Mouse (Mus musculus): ENCODE results near the gene Cc2d1a. TPM values are rescaled to one million over a fixed set of nuclear protein-coding genes. Genes with fewer than 3 reads are reported as not detected.
A peak's percentile ranks its signal among the peaks of the same experiment; 100 is the strongest.

Gene Cc2d1a
- polyA plus RNA-seq, 1 experiment, result 20.0 TPM

GRCm38 (mm10) chr8:84188671-84189070 lies 40.9 kb upstream of the Cc2d1a start:
- Histone ChIP-seq H3K4me3 (ENCODE audit: insufficient read depth, low read length) (no peak overlapping the region), H3K4me1 (ENCODE audit: control insufficient read depth, insufficient read depth, low read length) (peaks cover 4% of the 10 kb centered on the region; the same call in 1 of the 2 replicates), H3K27ac (ENCODE audit: insufficient read depth, low read length) (no peak overlapping the region)
- TF ChIP-seq POLR2A (IDR thresholded peaks at IDR 0.05; ENCODE audit: low read depth, low read length), result no peak
- TF ChIP-seq CTCF (IDR thresholded peaks at IDR 0.05; ENCODE audit: borderline replicate concordance, insufficient read depth, low read length), result no peak

GRCm38 (mm10) chr8:84187065-84187755 lies 39.5 kb upstream of the Cc2d1a start:
- H3K4me3 ChIP-seq (ENCODE audit: insufficient read depth, low read length), result peak overlapping the region; percentile 27

GRCm38 (mm10) chr8:84186547-84186946 lies 38.8 kb upstream of the Cc2d1a start:
- TF ChIP-seq POLR2A (IDR thresholded peaks at IDR 0.05; ENCODE audit: low read depth, low read length) (0 out of 2 replicates have a peak, but pooled peaks have one; percentile 13), CTCF (IDR thresholded peaks at IDR 0.05; ENCODE audit: borderline replicate concordance, insufficient read depth, low read length) (peak; percentile 79)
- peaks cover 3% of the 10 kb centered on the region; the same call in 1 of the 2 replicates for H3K4me1 ChIP-seq (ENCODE audit: control insufficient read depth, insufficient read depth, low read length)
- peak overlapping the region; percentile 27 for H3K4me3 ChIP-seq (ENCODE audit: insufficient read depth, low read length)
- H3K27ac ChIP-seq (ENCODE audit: insufficient read depth, low read length), result peak overlapping the region; percentile 60

More at GRCm38 (mm10) chr8:84187065-84187755, 39.5 kb upstream of the Cc2d1a start:
- H3K27ac ChIP-seq (ENCODE audit: insufficient read depth, low read length), result peak overlapping the region; percentile 60
- H3K4me1 ChIP-seq (ENCODE audit: control insufficient read depth, insufficient read depth, low read length), result peaks cover 4% of the 10 kb centered on the region; the same call in 1 of the 2 replicates
- TF ChIP-seq CTCF (IDR thresholded peaks at IDR 0.05; ENCODE audit: borderline replicate concordance, insufficient read depth, low read length) (peak; percentile 72), POLR2A (IDR thresholded peaks at IDR 0.05; ENCODE audit: low read depth, low read length) (no peak)

GRCm38 (mm10) chr8:84185117-84185516 lies 37.4 kb upstream of the Cc2d1a start, which contains the start of gene Nanos3:
Gene Nanos3, minus strand, starts transcription at chr8:84185217.
- H3K4me1 ChIP-seq (ENCODE audit: control insufficient read depth, insufficient read depth, low read length), result peaks cover 2% of the 10 kb centered on the region; the same call in 1 of the 2 replicates
- TF ChIP-seq CTCF (IDR thresholded peaks at IDR 0.05; ENCODE audit: borderline replicate concordance, insufficient read depth, low read length), result no peak
- no peak for TF ChIP-seq POLR2A (IDR thresholded peaks at IDR 0.05; ENCODE audit: low read depth, low read length)
- no peak within 1 kb of the TSS for H3K27ac ChIP-seq (ENCODE audit: insufficient read depth, low read length)
- peak within 1 kb of the TSS; percentile 27; the same call in 1 of the 2 replicates for H3K4me3 ChIP-seq (ENCODE audit: insufficient read depth, low read length)

- Histone ChIP-seq H3K4me1 (ENCODE audit: control insufficient read depth, insufficient read depth, low read length) (peaks cover 2% of the 10 kb centered on the region; the same call in 1 of the 2 replicates), H3K27ac (ENCODE audit: insufficient read depth, low read length) (no peak overlapping the region), H3K4me3 (ENCODE audit: insufficient read depth, low read length) (peak overlapping the region; percentile 27; the same call in 1 of the 2 replicates)
- no peak for TF ChIP-seq CTCF (IDR thresholded peaks at IDR 0.05; ENCODE audit: borderline replicate concordance, insufficient read depth, low read length)
- no peak for TF ChIP-seq POLR2A (IDR thresholded peaks at IDR 0.05; ENCODE audit: low read depth, low read length)
Measured at GRCm38 (mm10) chr8:84184085-84185043, 36.6 kb upstream of the Cc2d1a start.

GRCm38 (mm10) chr8:84183261-84184084 lies 35.7 kb upstream of the Cc2d1a start:
- TF ChIP-seq CTCF (IDR thresholded peaks at IDR 0.05; ENCODE audit: borderline replicate concordance, insufficient read depth, low read length) (no peak), POLR2A (IDR thresholded peaks at IDR 0.05; ENCODE audit: low read depth, low read length) (peak; percentile 41; the same call in 1 of the 2 replicates)
- Histone ChIP-seq H3K4me1 (ENCODE audit: control insufficient read depth, insufficient read depth, low read length) (peaks cover 2% of the 10 kb centered on the region; the same call in 1 of the 2 replicates), H3K27ac (ENCODE audit: insufficient read depth, low read length) (no peak overlapping the region), H3K4me3 (ENCODE audit: insufficient read depth, low read length) (peak overlapping the region; percentile 48)

- no peak overlapping the region for H3K27ac ChIP-seq (ENCODE audit: insufficient read depth, low read length)
- H3K4me1 ChIP-seq (ENCODE audit: control insufficient read depth, insufficient read depth, low read length), result peaks cover 2% of the 10 kb centered on the region; the same call in 1 of the 2 replicates
- 0 out of 2 replicates have a peak overlapping the region, but pooled peaks have one; percentile 48 for H3K4me3 ChIP-seq (ENCODE audit: insufficient read depth, low read length)
- no peak for TF ChIP-seq POLR2A (IDR thresholded peaks at IDR 0.05; ENCODE audit: low read depth, low read length)
- TF ChIP-seq CTCF (IDR thresholded peaks at IDR 0.05; ENCODE audit: borderline replicate concordance, insufficient read depth, low read length), result no peak
Measured at GRCm38 (mm10) chr8:84182833-84183232, 35.1 kb upstream of the Cc2d1a start.

- TF ChIP-seq POLR2A (IDR thresholded peaks at IDR 0.05; ENCODE audit: low read depth, low read length) (no peak), CTCF (IDR thresholded peaks at IDR 0.05; ENCODE audit: borderline replicate concordance, insufficient read depth, low read length) (no peak)
- 0 out of 2 replicates have a peak, but pooled peaks cover 2% of the 10 kb centered on the region for H3K4me1 ChIP-seq (ENCODE audit: control insufficient read depth, insufficient read depth, low read length)
- H3K4me3 ChIP-seq (ENCODE audit: insufficient read depth, low read length), result no peak overlapping the region
- no peak overlapping the region for H3K27ac ChIP-seq (ENCODE audit: insufficient read depth, low read length)
Measured at GRCm38 (mm10) chr8:84180530-84181190, 32.9 kb upstream of the Cc2d1a start.

Measured in embryonic fibroblast, embryonic 13.5 days (primary cell).